Mouse (Mus musculus) heart, embryonic 14.5 days (tissue): Measurements from ENCODE around the gene Gp1bb. TPM values are rescaled to one million over a fixed set of nuclear protein-coding genes. Genes with fewer than 3 reads are reported as not detected.
A peak's percentile ranks its signal among the peaks of the same experiment; 100 is the strongest.

Experiments used
- ATAC-seq: fragments of 200-750 bp; cut with Nextera tagmentation; 2 replicates; pipeline ENCODE4 v1.8.0; 2017; ENCODE audit warnings: low read depth, moderate TSS enrichment; ENCODE audit not compliant: insufficient number of reproducible peaks, insufficient read depth, low FRiP score
- H3K27ac ChIP-seq, 2 experiments: fragments of 200-500 bp in 1 of 2; fragments of 300-500 bp in 1 of 2; sonication (generic) in 1 of 2; replicated peaks in 1 of 2; 2 replicates each; pipeline ENCODE4 v1.5.1; 2012 to 2014; ENCODE audit warnings: low read depth in 2 of 2, low read length in 2 of 2, control low read depth in 1 of 2, mild to moderate bottlenecking in 1 of 2, mixed read lengths in 1 of 2; ENCODE audit not compliant: control insufficient read depth in 1 of 2, insufficient read depth in 1 of 2
- H3K27me3 ChIP-seq: fragments of 300-500 bp; sonication (generic); 2 replicates; pipeline ENCODE4 v1.6.1; 2014; ENCODE audit warnings: mild to moderate bottlenecking, low read length, control low read depth; ENCODE audit not compliant: control insufficient read depth, insufficient read depth
- H3K36me3 ChIP-seq: fragments of 300-500 bp; sonication (generic); 2 replicates; pipeline ENCODE4 v1.6.1; 2014; ENCODE audit warnings: mild to moderate bottlenecking, control low read depth, low read length, mixed read lengths; ENCODE audit not compliant: control insufficient read depth, insufficient read depth
- H3K4me1 ChIP-seq, 2 experiments: fragments of 200-500 bp in 1 of 2; fragments of 300-500 bp in 1 of 2; sonication (generic) in 1 of 2; 2 replicates each; pipeline ENCODE4 v1.6.1; 2012 to 2014; ENCODE audit warnings: low read length in 2 of 2, control low read depth in 1 of 2, mixed read lengths in 1 of 2; ENCODE audit not compliant: control insufficient read depth in 2 of 2, insufficient read depth in 2 of 2
- H3K4me2 ChIP-seq: fragments of 300-500 bp; sonication (generic); 2 replicates; pipeline ENCODE4 v1.6.1; 2014; ENCODE audit warnings: mild to moderate bottlenecking, low read length
- H3K4me3 ChIP-seq, 2 experiments: fragments of 200-500 bp in 1 of 2; fragments of 300-500 bp in 1 of 2; sonication (generic) in 1 of 2; 2 replicates each; pipeline ENCODE4 v1.5.1; 2012 to 2014; ENCODE audit warnings: low read length in 2 of 2, mild to moderate bottlenecking in 2 of 2, control low read depth in 1 of 2, low read depth in 1 of 2, moderate library complexity in 1 of 2; ENCODE audit not compliant: control insufficient read depth in 1 of 2, insufficient read depth in 1 of 2
- H3K9ac ChIP-seq: fragments of 300-500 bp; sonication (generic); 2 replicates; pipeline ENCODE4 v1.6.1; 2014; ENCODE audit warnings: mild to moderate bottlenecking, low read length
- H3K9me3 ChIP-seq: fragments of 300-500 bp; sonication (generic); 2 replicates; pipeline ENCODE4 v1.6.1; 2016; ENCODE audit warnings: low read length, control low read depth; ENCODE audit not compliant: control insufficient read depth
- whole genome bisulfite sequencing: fragments of 180-500 bp; shearing (Covaris S2); extraction: QIAGEN DNeasy Blood & Tissue Kit; methylation state at CpG from one replicate; pipeline ENCODE4 v1.1.7; 2014; 5-methylcytosine and 5-hydroxymethylcytosine counted together
- polyA plus RNA-seq: library from polyadenylated mRNA; unstranded; fragments of >200 nt; fragmentation: Nextera tagmentation; extraction: Ambion mirVana; gene quantifications from 2 replicates; pipeline ENCODE4 v1.2.1, GENCODE M21; 2014

The Gp1bb gene
- polyA plus RNA-seq, 1 experiment from 2014 or later = 4.5 TPM

- Histone ChIP-seq H3K4me1 (peaks cover 17 to 35% of the 10 kb centered on the region in 2 experiments; a peak in 3 of 4 replicates), H3K27me3 (peaks cover 94% of the 10 kb centered on the region), H3K9me3 (no peaks in the 10 kb centered on the region), H3K4me3 (no peak overlapping the region), H3K36me3 (no peaks in the 10 kb centered on the region), H3K27ac (no peak overlapping the region), H3K4me2 (no peak overlapping the region), H3K9ac (no peak overlapping the region)
- no peak for ATAC-seq
- WGBS = 41% methylated on average over 15 of the region's 15 CpGs
These were observed 1.7 kb upstream of the Gp1bb start for GRCm38 (mm10) chr16:18623751-18624540.

- Histone ChIP-seq H3K9ac (no peak overlapping the region), H3K36me3 (no peaks in the 10 kb centered on the region), H3K4me1 (peaks cover 17 to 32% of the 10 kb centered on the region in 2 experiments; a peak in 3 of 4 replicates), H3K27ac (no peak overlapping the region), H3K4me2 (no peak overlapping the region), H3K4me3 (no peak overlapping the region), H3K27me3 (peaks cover 95% of the 10 kb centered on the region), H3K9me3 (no peaks in the 10 kb centered on the region)
- ATAC-seq = no peak
- WGBS = 23% methylated on average over 29 of the region's 29 CpGs
These were observed 930 bp upstream of the Gp1bb start for GRCm38 (mm10) chr16:18622916-18623750.

DNA sequence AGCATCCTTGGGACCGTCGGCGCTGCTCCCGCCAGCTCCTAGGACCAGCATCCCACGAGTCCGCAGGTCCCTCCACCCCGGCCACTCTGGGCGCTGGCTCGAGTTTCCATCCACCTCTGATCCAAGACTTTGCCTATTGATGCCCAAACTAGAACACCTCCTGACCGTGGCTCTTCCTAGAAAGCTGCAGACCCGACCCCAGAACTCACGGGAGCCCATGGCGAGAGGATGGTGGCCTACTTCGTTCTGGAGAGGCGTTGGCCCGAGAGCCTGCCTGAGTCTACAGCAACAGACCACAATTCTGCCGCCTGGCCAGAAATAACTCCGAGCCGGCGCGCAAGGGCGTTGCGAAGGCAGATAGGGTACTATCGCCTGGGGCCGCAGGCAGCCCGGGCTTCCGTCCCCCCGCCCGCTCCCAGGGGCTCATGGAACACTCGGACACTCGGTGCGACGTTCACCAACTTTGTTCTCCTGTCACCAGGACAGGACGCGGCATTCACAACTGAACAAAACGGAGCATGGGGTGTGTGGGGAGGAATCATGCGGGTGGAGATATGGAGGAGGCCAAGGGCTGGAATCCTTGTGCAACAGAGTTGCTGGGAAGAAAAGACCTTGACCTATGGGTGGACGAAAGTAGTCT is 721 bp downstream of the Gp1bb start:
- Histone ChIP-seq H3K36me3 (no peaks in the 10 kb centered on the region), H3K9ac (peak overlapping the region; percentile 56), H3K9me3 (no peaks in the 10 kb centered on the region), H3K4me1 (peaks cover 19 to 34% of the 10 kb centered on the region in 2 experiments; a peak in 3 of 4 replicates), H3K27ac (no peak overlapping the region), H3K27me3 (peaks cover 93% of the 10 kb centered on the region), H3K4me2 (peak overlapping the region; percentile 96), H3K4me3 (peak overlapping the region; percentile 48 to 53)
- 1% methylated on average over 38 of the region's 38 CpGs for WGBS
- no peak for ATAC-seq

- Histone ChIP-seq H3K9ac (peak overlapping the region; percentile 56), H3K27ac (no peak overlapping the region), H3K4me3 (peak overlapping the region; percentile 48 to 53), H3K4me2 (peak overlapping the region; percentile 96), H3K36me3 (no peaks in the 10 kb centered on the region), H3K27me3 (peaks cover 96% of the 10 kb centered on the region), H3K4me1 (peaks cover 14 to 27% of the 10 kb centered on the region in 2 experiments; a peak in 3 of 4 replicates), H3K9me3 (no peaks in the 10 kb centered on the region)
- WGBS = under 1% methylated on average over 69 of the region's 74 CpGs
- ATAC-seq = peak; percentile 17; the same call in 1 of the 2 replicates
These were observed 1.4 kb downstream of the Gp1bb start for GRCm38 (mm10) chr16:18620601-18621361.

DNA sequence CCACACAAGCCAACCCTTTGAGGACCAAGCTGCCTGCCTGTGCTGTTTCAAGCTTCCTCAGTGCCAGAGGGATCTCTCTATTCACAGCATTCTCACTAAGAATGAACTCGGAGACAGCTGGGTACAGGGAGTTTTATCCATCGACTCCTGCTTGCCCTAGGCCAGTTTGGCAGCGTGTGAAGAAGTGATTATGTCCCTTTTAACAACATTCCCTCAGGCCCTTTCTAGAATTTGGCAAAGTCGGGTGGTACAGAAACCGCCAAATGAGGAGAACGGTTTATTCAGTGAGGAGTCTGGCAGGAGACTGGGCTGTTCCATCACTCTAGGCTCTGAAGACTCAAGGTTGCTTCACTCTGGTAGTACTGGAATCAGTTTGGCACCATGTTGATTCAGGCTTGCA is 2.0 kb downstream of the Gp1bb start:
- H3K27ac ChIP-seq = no peak overlapping the region
- H3K4me1 ChIP-seq = peaks cover 11 to 21% of the 10 kb centered on the region in 2 experiments; a peak in 3 of 4 replicates
- 35% methylated on average over 6 of the region's 6 CpGs for WGBS
- H3K9ac ChIP-seq = no peak overlapping the region
- H3K4me3 ChIP-seq = peak overlapping the region in 1 of 2 experiments; percentile 53; a peak in 2 of 4 replicates
- no peak for ATAC-seq
- H3K9me3 ChIP-seq = no peaks in the 10 kb centered on the region
- no peaks in the 10 kb centered on the region for H3K36me3 ChIP-seq
- peak overlapping the region; percentile 96 for H3K4me2 ChIP-seq
- H3K27me3 ChIP-seq = peaks cover 90% of the 10 kb centered on the region

DNA sequence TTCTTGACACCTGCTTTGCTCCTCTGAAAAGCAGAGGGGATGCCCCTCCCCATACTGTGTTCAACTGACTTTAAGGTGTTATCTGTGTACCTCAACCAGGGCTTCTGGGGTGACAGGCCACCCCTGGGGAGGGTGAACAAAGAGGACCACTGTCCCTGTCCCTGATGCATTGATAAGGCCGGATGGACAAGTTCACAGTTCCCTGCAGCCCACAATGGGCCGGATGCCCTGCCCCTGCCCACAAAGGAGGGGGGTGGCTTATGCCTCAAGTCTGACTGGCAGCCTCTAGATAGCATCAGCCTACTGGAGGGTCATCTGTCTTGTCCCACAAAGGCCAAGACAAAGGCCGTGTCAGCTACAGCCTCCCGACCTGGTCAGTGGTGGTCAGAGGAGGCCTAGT is 3.1 kb downstream of the Gp1bb start:
- H3K9ac ChIP-seq = no peak overlapping the region
- no peaks in the 10 kb centered on the region for H3K36me3 ChIP-seq
- H3K4me1 ChIP-seq = peaks cover 11 to 20% of the 10 kb centered on the region in 2 experiments; a peak in 3 of 4 replicates
- no peaks in the 10 kb centered on the region for H3K9me3 ChIP-seq
- no peak for ATAC-seq
- H3K4me2 ChIP-seq = no peak overlapping the region
- H3K27me3 ChIP-seq = peaks cover 87% of the 10 kb centered on the region
- 62% methylated on average over 4 of the region's 4 CpGs for WGBS
- H3K4me3 ChIP-seq = no peak overlapping the region
- H3K27ac ChIP-seq = no peak overlapping the region

- H3K9me3 ChIP-seq = no peaks in the 10 kb centered on the region
- no peaks in the 10 kb centered on the region for H3K36me3 ChIP-seq
- ATAC-seq = no peak
- H3K4me2 ChIP-seq = no peak overlapping the region
- WGBS = 74% methylated on average over 2 of the region's 2 CpGs
- peaks cover 11 to 20% of the 10 kb centered on the region in 2 experiments; a peak in 3 of 4 replicates for H3K4me1 ChIP-seq
- no peak overlapping the region for H3K9ac ChIP-seq
- no peak overlapping the region for H3K27ac ChIP-seq
- peaks cover 86% of the 10 kb centered on the region for H3K27me3 ChIP-seq
- no peak overlapping the region for H3K4me3 ChIP-seq
These were observed 3.9 kb downstream of the Gp1bb start for GRCm38 (mm10) chr16:18618297-18618696.
